Mouse (Mus musculus) neutrophil, adult 5-6 weeks (primary cell): ENCODE data around the gene March9. TPM values are rescaled to one million over a fixed set of nuclear protein-coding genes. Genes with fewer than 3 reads are reported as not detected.

ENCODE experiments used
- ATAC-seq: fragments of 151-379, 151-347 bp; 2 replicates; pipeline ENCODE4 v1.8.0; 2017; ENCODE audit warnings: mild to moderate bottlenecking, moderate TSS enrichment; ENCODE audit not compliant: insufficient number of reproducible peaks, poor library complexity, low FRiP score, severe bottlenecking; ENCODE audit errors: extremely low read depth
- total RNA-seq: library from RNA; stranded (forward); fragments of 200-1000 nt; gene quantifications from 2 replicates; pipeline ENCODE4 v1.2.3, GENCODE M21; 2017

Gene March9
- total RNA-seq, 1 experiment from 2014 or later, result 1.9 TPM

DNA sequence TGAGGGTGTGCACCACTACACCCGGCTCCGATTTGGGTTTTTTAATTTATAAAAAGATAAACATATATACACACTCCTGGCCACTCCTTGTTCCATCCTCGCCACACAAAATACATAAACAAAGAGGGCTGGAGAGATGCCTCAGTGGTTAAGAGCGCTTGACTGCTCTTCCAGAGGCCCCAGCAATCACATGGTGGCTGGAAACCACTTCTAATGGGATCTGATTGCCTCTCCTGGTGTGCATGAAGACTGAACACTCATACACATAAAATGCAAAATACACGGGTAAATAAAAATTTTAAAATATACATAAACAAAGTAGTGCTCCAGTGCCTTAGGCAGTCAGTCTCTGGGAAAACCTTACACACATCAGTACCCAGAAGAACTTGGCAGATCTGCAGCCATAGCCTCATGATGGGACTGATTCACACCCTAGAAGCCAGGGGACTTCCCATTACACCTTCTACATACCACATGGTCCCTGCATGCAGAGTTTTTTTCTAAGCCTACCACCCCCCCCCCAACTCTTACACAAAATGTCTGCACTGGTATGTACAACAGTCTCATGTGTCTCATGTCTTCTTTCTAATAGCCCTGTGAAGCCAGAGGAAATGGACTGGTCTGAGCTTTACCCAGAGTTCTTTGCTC, 17.4 kb downstream of the March9 start:
- ATAC-seq, result no peak

DNA sequence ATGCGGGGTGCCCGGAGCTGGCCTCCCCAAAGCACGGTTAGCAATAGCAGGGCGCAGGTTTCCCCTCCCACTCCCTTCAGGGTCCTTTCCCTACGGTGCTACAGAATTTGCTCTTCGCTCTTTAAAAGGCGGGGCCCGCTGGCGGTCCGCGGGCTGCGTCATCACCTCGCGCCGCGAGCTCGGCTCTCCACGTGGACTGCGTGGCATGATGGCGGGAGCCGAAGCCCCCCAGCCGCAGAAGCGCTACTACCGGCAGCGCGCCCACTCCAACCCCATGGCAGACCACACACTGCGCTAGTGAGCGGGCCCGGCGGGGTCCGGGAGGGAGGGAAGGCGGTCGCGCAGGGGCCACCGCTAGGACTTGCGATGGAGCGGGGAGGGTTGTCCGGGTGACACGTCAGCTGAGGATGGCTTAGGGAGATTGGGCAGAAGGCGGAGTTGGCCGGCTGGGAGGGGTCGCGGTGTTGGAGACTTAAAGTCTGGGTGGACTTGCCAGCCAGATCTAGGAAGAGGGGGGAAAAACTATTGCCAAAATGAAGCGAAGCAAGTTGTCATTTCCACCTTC, 18.1 kb downstream of the March9 start:
- peak; percentile 65 for ATAC-seq

DNA sequence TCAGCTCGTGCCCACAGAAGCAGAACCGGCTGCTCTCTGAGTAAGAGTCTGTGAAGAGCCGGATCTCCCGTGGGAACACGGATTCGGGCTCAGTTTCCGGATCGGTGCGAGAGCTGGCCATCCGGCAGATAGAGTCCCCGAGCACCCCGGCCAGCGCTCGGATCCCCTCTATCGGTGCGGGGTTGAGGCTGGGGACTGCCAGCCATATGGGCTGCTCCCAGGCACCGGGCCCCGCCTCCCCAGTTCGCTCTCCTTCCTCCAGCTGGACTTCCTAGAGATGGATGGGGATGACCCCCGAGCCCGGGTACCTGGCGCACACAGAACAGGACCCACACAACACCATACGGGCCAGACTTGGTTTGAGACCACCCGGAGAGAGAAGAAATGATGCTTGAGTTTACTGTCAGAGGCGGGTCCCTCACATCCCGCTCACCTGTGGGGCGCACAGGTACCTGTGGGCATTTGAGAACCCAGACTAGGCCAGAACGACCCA, 18.7 kb downstream of the March9 start, which contains the start of the genes Mettl1 and Eef1akmt3:
Mettl1 (plus strand) TSS at position 141 of the 493 bp plus-strand sequence.
Eef1akmt3 (minus strand) TSS at position 240 of the 493 bp plus-strand sequence.
- ATAC-seq, result no peak

DNA sequence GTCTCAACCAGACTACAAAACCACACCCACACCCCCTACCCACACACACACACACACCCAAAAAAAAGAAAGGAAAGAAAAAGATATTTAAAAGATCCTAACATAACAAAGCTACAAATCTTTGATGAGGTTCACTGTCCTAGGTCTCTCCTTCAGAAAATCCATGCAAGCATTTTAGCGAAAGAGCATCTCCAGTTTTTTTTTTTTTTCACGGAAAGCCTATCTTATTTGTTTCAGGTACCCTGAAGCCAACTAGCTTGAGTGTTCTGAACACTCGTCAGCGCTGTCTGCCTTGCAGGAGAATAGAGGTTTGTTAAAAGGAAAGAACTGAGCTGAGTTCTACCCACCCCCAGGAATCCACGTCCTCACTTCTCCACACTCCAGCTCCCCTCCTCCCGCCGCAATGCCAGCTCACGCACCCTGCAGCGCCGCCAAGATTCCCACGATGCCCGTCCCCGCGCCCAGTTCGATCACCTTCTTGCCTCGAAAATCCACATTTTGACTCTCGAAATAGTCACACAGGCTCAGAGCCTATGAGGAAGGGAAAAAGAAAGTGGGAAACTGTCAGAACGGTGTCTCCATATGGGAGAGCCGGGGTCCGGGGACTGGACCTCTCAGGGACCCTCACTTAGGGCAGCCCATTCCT, 19.3 kb downstream of the March9 start:
- ATAC-seq, result no peak

DNA sequence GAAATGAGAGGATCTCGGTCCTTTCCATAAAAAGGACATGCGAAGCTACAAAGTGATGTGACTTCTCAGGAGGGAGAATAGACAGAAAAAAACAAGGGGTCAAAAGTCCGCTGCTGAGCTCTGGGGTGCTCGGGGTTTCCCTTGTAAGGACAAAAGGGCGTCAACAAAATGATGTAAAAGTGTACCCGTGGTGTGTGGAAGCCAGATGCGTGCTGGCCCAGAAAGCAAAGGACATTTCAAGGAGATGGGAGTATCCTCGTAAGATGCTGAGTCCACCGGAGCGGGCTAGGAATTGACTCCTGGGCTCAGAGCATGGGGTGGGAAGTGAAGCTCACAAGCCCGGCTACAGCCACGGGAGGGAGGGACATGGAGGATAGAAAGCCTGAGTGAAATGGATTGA, 22.3 kb downstream of the March9 start:
- ATAC-seq, result no peak

DNA sequence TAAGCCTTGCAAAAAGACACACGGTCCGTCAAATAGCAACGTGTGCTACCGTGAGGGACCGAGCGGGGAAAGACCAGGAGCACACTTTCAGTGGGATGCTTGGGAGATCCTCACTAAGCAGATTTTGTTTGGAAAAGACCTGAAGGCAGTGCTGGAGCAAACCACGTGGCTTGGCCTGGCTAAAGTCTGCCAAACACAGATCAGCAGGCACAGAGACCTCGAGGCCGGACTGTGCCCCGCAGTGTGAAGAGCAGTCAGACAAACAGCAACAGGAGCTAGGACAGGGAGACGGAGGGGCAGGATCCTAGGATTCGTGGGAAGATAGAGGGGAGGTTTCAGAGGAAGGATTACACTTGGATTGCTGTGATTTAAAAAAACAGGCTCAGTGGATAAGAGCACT, 23.7 kb downstream of the March9 start:
- ATAC-seq, result no peak

DNA sequence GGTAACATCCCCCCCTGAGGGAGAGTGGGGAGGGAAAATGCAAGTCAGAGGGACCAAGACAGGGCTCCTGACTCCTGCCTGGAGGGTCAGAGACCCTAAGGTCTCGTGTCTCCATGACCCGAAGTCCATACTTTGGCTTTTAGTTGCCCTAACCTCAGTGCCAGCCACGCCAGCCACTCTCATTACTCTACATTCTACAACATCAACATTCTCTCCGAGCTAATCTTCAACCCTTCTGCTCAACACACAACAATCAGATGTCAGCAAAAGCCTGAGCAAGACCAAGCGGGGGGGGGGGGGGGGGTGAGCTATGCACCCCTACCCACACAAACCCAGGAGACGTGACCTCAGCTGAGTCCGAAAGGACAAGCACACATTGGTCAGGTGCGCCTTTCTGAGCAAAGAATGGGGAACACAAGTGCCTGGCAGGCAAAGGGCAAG, 26.7 kb downstream of the March9 start:
- ATAC-seq, result no peak

DNA sequence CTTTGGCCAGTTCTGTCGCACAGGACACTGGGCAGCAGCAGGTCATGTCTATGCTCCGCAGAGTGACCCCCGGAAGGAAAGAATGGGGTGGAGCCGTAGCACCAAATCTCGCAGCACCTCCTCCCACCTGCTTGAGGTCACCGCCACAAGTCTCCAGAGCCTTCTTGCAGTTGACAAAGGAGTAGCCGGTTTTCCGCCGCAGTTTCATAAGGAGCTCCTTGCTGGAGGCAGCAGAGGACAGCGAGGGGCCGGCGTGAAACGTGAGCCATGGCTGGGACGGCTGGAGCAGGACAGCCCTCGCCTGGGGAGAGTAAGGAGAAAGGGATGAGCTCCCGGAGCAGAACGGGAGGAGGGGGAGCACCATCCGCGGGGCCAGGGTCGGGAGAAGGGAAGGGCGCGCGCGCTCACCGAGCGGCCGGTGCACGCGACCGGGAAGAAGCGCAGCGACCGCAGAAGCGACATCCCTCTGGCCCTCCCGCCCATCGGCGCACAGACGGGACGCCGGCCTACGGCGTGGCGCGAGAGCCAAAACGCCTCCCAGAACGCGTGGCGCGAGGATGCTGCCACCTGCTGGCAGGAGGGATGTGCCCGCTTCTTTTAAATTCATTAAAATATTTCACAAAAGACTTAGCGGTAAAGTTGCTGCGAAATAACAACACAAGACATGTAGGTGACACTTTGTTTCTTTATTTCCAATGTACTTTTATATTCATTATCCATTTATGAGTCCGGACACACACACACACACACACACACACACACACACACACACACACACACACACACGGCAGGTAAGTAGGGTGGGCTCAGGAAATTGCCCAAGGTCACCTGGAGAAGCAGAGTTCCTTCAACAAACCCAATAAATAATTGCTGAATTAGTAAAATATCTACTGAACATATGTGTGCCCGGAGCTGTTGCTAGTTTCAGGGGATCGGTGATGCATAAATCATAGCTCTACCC, 29.4 kb downstream of the March9 start, which contains the start of gene Tsfm:
Tsfm (minus strand) TSS at position 505 of the 961 bp plus-strand sequence.
- ATAC-seq, result peak; percentile 95

DNA sequence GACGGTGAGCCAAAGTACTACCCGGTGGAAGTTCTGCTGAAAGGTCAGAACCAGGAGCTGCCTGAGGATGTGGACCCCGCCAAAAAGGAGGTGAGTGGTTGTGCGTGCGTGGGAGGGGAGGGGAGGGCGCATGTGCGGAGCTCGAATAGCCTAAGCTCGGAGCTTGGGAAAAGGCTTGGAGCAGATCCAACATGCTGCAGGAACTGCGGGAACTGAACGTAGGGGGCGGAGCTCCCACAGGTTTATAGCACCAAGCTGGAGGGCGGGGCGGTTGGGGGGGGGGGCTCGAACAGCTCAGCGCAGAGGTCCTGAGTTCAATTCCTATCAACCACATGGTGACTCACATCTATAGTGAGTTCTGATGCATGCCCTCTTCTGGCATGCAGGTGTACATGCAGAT, 41.6 kb downstream of the March9 start:
- ATAC-seq, result no peak

DNA sequence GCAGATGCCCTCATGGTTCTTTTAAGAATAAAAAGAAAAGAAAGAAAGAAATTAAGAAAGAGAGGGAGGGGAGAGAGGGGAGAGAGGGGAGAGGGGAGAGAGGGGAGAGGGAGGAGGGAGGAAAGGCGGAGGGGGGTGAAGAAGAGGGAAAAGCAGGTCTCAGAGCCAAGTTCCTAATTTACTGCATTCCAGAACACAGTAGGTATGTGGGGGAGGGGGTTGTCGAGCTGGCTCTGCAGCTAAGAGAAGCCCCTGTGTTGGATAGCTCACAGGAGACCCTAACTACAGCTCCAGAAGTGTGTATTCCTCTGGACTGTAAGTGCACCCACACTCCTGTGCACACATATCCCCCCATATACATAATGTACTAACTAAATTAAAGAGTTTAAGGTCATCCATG, 42.9 kb downstream of the March9 start:
- no peak for ATAC-seq

DNA sequence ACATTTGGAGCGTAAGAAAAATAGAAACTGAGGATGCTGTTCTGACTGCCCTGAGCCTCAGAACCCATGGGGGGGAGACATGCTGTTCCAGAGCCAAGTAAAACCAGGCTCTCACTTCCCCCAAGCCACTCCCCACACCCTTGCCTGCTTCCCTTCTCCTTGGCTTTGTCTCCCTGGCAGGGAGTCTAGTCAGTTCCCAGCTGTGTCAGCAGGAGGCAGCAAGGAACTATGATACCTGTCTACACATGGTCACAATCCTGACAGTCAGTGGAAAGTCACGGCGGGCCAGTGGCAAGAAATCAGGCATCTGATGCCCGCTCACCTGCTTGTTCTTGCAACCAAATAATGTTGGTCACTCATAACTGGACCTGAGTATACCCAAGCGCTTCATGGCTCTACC, 43.5 kb downstream of the March9 start:
- ATAC-seq, result no peak

Other genes starting within 250 kb of the March9 start
- gene Atp23, start 158.8 kb downstream of the March9 start, total RNA-seq, result 3.8 and 6.2 TPM in 2 replicates
- gene Ctdsp2, start 81.5 kb downstream of the March9 start, total RNA-seq, result 63.7 and 64.6 TPM in 2 replicates
- 2.0 and 2.1 TPM in 2 replicates for gene Avil, start 59.5 kb downstream of the March9 start, total RNA-seq
- gene Tsfm, start 29.3 kb downstream of the March9 start, total RNA-seq, result 8.6 and 12.9 TPM in 2 replicates
- gene Mettl1, start 18.8 kb downstream of the March9 start, total RNA-seq, result 4.3 and 8.3 TPM in 2 replicates
- 0.23 TPM in 1 of 2 replicates, not detected in the other for gene Eef1akmt3, start 18.7 kb downstream of the March9 start, total RNA-seq
- not detected in 2 replicates for gene Cyp27b1, start 11.9 kb downstream of the March9 start, total RNA-seq
- 25.9 and 31.7 TPM in 2 replicates for gene Cdk4, start 3.4 kb upstream of the March9 start, total RNA-seq
- gene Tspan31, start 10.1 kb upstream of the March9 start, total RNA-seq, result 21.9 and 23.5 TPM in 2 replicates
- gene Agap2, start 15.1 kb upstream of the March9 start, total RNA-seq, result 54.4 and 60.8 TPM in 2 replicates
- 157 and 176 TPM in 2 replicates for gene Os9, start 60.9 kb upstream of the March9 start, total RNA-seq
- gene B4galnt1, start 105.0 kb upstream of the March9 start, total RNA-seq, result 246 and 273 TPM in 2 replicates
- 2.5 and 3.0 TPM in 2 replicates for gene Slc26a10, start 120.5 kb upstream of the March9 start, total RNA-seq
- gene Arhgef25, start 129.9 kb upstream of the March9 start, total RNA-seq, result not detected in 2 replicates
- 9.0 and 11.5 TPM in 2 replicates for gene Dtx3, start 135.5 kb upstream of the March9 start, total RNA-seq
- gene Pip4k2c, start 151.4 kb upstream of the March9 start, total RNA-seq, result 36.5 and 37.1 TPM in 2 replicates
- not detected in 2 replicates for gene Kif5a, start 203.2 kb upstream of the March9 start, total RNA-seq
- 89.5 and 94.5 TPM in 2 replicates for gene Dctn2, start 206.2 kb upstream of the March9 start, total RNA-seq
- gene Mbd6, start 228.8 kb upstream of the March9 start, total RNA-seq, result 19.9 and 27.8 TPM in 2 replicates